Mouse (Mus musculus) erythroblast, adult 5-6 weeks (primary cell): ENCODE results near the gene Tnxb. TPM values are rescaled to one million over a fixed set of nuclear protein-coding genes. Genes with fewer than 3 reads are reported as not detected.
"Not testable (repeated sequence)": the region's sequence is repeated elsewhere in the genome, so short reads cannot be mapped to it uniquely, and the experiment has no call there.

Source experiments
- ATAC-seq: replicated peaks from 2 replicates; pipeline ENCODE4 v1.8.0; 2016; ENCODE audit warnings: moderate number of reproducible peaks, mild to moderate bottlenecking, moderate TSS enrichment, inconsistent platforms; ENCODE audit not compliant: poor library complexity, low FRiP score, severe bottlenecking
- total RNA-seq, 2 experiments: library from RNA; stranded (forward) in 1 of 2; stranded (reverse) in 1 of 2; fragments of 150-400 nt in 1 of 2; fragments of 200-764, 138-1000 nt in 1 of 2; gene quantifications; 2 replicates each; pipeline versions ENCODE4 v1.2.3 to v1.2.4; 2015 to 2017; ENCODE audit warnings: low replicate concordance in 2 of 2

Tnxb gene
- total RNA-seq, 2 experiments from 2014 or later, result not detected

GRCm38 (mm10) chr17:34680191-34680590, 9.9 kb downstream of the Tnxb start:
- ATAC-seq, result no peak

GRCm38 (mm10) chr17:34680621-34681020, 10.3 kb downstream of the Tnxb start:
- ATAC-seq, result no peak

- ATAC-seq, result no peak
These were observed 10.8 kb downstream of the Tnxb start for GRCm38 (mm10) chr17:34681132-34681571.

GRCm38 (mm10) chr17:34681881-34682536, 11.7 kb downstream of the Tnxb start:
- ATAC-seq, result no peak

- no peak for ATAC-seq
These were observed 12.8 kb downstream of the Tnxb start for GRCm38 (mm10) chr17:34683179-34683578.

GRCm38 (mm10) chr17:34683686-34684220, 13.4 kb downstream of the Tnxb start:
- ATAC-seq, result no peak

GRCm38 (mm10) chr17:34684253-34684893, 14.0 kb downstream of the Tnxb start:
- no peak for ATAC-seq

GRCm38 (mm10) chr17:34685120-34686110, 15.1 kb downstream of the Tnxb start:
- 0 out of 2 replicates have a peak, but pooled peaks have one; percentile 23 for ATAC-seq

- ATAC-seq, result no peak
These were observed 18.6 kb downstream of the Tnxb start for GRCm38 (mm10) chr17:34688889-34689288.

- no peak for ATAC-seq
These were observed 20.1 kb downstream of the Tnxb start for GRCm38 (mm10) chr17:34690458-34690857.

- ATAC-seq, result no peak
These were observed 22.6 kb downstream of the Tnxb start for GRCm38 (mm10) chr17:34692906-34693305.

- no peak for ATAC-seq
These were observed 29.5 kb downstream of the Tnxb start for GRCm38 (mm10) chr17:34699575-34700408.

- no peak for ATAC-seq
These were observed 30.3 kb downstream of the Tnxb start for GRCm38 (mm10) chr17:34700671-34701071.

- not testable (repeated sequence) for ATAC-seq
These were observed 36.1 kb downstream of the Tnxb start for GRCm38 (mm10) chr17:34706476-34706875.

GRCm38 (mm10) chr17:34712951-34713350, 42.6 kb downstream of the Tnxb start:
- no peak for ATAC-seq

GRCm38 (mm10) chr17:34714181-34714907, 44.0 kb downstream of the Tnxb start:
- ATAC-seq, result not testable (repeated sequence)

- ATAC-seq, result not testable (repeated sequence)
These were observed 44.6 kb downstream of the Tnxb start for GRCm38 (mm10) chr17:34714908-34715445.

- not testable (repeated sequence) for ATAC-seq
These were observed 45.1 kb downstream of the Tnxb start for GRCm38 (mm10) chr17:34715451-34715850.
